Mouse (Mus musculus): ENCODE data around the gene Dnajc11.

- TF ChIP-seq CTCF (IDR thresholded peaks at IDR 0.05; ENCODE audit: extremely low read depth, insufficient read depth, low read length) (no peak), POLR2A (IDR thresholded peaks at IDR 0.05; ENCODE audit: extremely low read depth, insufficient read depth, low read length) (no peak)
These were observed 38.6 kb upstream of the Dnajc11 start for GRCm38 (mm10) chr4:151894926-151895325.

Measured in cortical plate, adult 2 months (tissue).